Mouse (Mus musculus): ENCODE data around the gene Gpatch3.

Gpatch3 gene

GRCm38 (mm10) chr4:133584059-133584951 is 9.8 kb downstream of the Gpatch3 start, which contains the start of gene Gpn2:
TSS of gene Gpn2 (plus strand) at chr4:133584362.
- peak; percentile 88 to 90 for DNase-seq

- DNase-seq, result peak; percentile 83 to 84
Observed at GRCm38 (mm10) chr4:133592570-133592969, 18.0 kb downstream of the Gpatch3 start.

- peak in 1 of 2 experiments; percentile 44 for DNase-seq
Observed at GRCm38 (mm10) chr4:133595538-133595937, 21.0 kb downstream of the Gpatch3 start.

GRCm38 (mm10) chr4:133596084-133596483 is 21.5 kb downstream of the Gpatch3 start:
- peak in 1 of 2 experiments; percentile 30 for DNase-seq

- DNase-seq, result no peak
Observed at GRCm38 (mm10) chr4:133598616-133599015, 24.1 kb downstream of the Gpatch3 start.

- DNase-seq, result no peak
Observed at GRCm38 (mm10) chr4:133599116-133599515, 24.6 kb downstream of the Gpatch3 start.

GRCm38 (mm10) chr4:133599571-133600073 is 25.1 kb downstream of the Gpatch3 start:
- peak; percentile 83 to 84 for DNase-seq

GRCm38 (mm10) chr4:133600306-133600705 is 25.8 kb downstream of the Gpatch3 start:
- DNase-seq, result no peak

- DNase-seq, result peak; percentile 83 to 85
Observed at GRCm38 (mm10) chr4:133601721-133602218, 27.2 kb downstream of the Gpatch3 start, which contains the start of gene Sfn. TSS of gene Sfn (minus strand) at chr4:133602168.

- no peak for DNase-seq
Observed at GRCm38 (mm10) chr4:133603056-133603455, 28.5 kb downstream of the Gpatch3 start.

- DNase-seq, result no peak
Observed at GRCm38 (mm10) chr4:133604175-133604574, 29.6 kb downstream of the Gpatch3 start.

GRCm38 (mm10) chr4:133604856-133605255 is 30.3 kb downstream of the Gpatch3 start:
- DNase-seq, result no peak

GRCm38 (mm10) chr4:133605330-133605729 is 30.8 kb downstream of the Gpatch3 start:
- DNase-seq, result no peak

- DNase-seq, result no peak
Observed at GRCm38 (mm10) chr4:133607284-133607683, 32.7 kb downstream of the Gpatch3 start.

GRCm38 (mm10) chr4:133609719-133610118 is 35.2 kb downstream of the Gpatch3 start:
- peak; percentile 94 for DNase-seq

- DNase-seq, result peak in 1 of 2 experiments; percentile 41
Observed at GRCm38 (mm10) chr4:133611815-133612214, 37.3 kb downstream of the Gpatch3 start.

GRCm38 (mm10) chr4:133612416-133612815 is 37.9 kb downstream of the Gpatch3 start:
- DNase-seq, result no peak

- no peak for DNase-seq
Observed at GRCm38 (mm10) chr4:133613026-133613425, 38.5 kb downstream of the Gpatch3 start.

GRCm38 (mm10) chr4:133613867-133614266 is 39.3 kb downstream of the Gpatch3 start:
- no peak for DNase-seq

GRCm38 (mm10) chr4:133614274-133614761 is 39.8 kb downstream of the Gpatch3 start:
- peak; percentile 63 to 73 for DNase-seq

GRCm38 (mm10) chr4:133615416-133615815 is 40.9 kb downstream of the Gpatch3 start:
- DNase-seq, result no peak

- DNase-seq, result no peak
Observed at GRCm38 (mm10) chr4:133617936-133618335, 43.4 kb downstream of the Gpatch3 start.

- peak; percentile 58 to 61 for DNase-seq
Observed at GRCm38 (mm10) chr4:133619473-133620136, 45.1 kb downstream of the Gpatch3 start.

Measured in B cell, adult 2 months (primary cell).